Mouse (Mus musculus) heart, adult 2 months (tissue): ENCODE results near the gene Zfp280b.

Source experiments
- CTCF ChIP-seq: fragments of 200-600 bp; IDR thresholded peaks from 2 replicates; pipeline ENCODE4 v1.8.1; 2022; ENCODE audit warnings: antibody characterized with exemption, mild to moderate bottlenecking, moderate library complexity
- POLR2A ChIP-seq: fragments of 200-500 bp; IDR thresholded peaks from 2 replicates; pipeline ENCODE4 v1.6.1; 2011; ENCODE audit warnings: mild to moderate bottlenecking, low read depth, low read length, control low read depth; ENCODE audit not compliant: insufficient read depth

GRCm38 (mm10) chr10:76062439-76062838 lies 30.0 kb downstream of the Zfp280b start:
- TF ChIP-seq POLR2A (no peak), CTCF (no peak)
